Mouse (Mus musculus) MEL (cell line): ENCODE measurements around the gene Sorbs2. TPM values are rescaled to one million over a fixed set of nuclear protein-coding genes. Genes with fewer than 3 reads are reported as not detected.

Experiments used
- DNase-seq: peaks from one replicate; pipeline ENCODE4 v3.0.0; 2011; ENCODE audit warnings: low read depth, low spot score
- H3K27ac ChIP-seq: 2 replicates; pipeline ENCODE4 v1.5.1; 2012; ENCODE audit warnings: low read depth, mild to moderate bottlenecking, control low read depth, low read length, moderate library complexity; ENCODE audit not compliant: control insufficient read depth
- H3K27me3 ChIP-seq, 2 experiments: fragments of 150-350 bp in 1 of 2; sonication (generic) in 1 of 2; 2 replicates each; pipeline ENCODE4 v1.6.1; 2012; ENCODE audit warnings: low read length in 2 of 2, mild to moderate bottlenecking in 2 of 2, improper control_type of control experiment in 1 of 2, moderate library complexity in 1 of 2; ENCODE audit not compliant: insufficient read depth in 2 of 2, control insufficient read depth in 1 of 2
- H3K36me3 ChIP-seq, 2 experiments: 2 replicates each; pipeline ENCODE4 v1.6.1; 2012 to 2014; ENCODE audit warnings: low read length in 2 of 2, improper control_type of control experiment in 1 of 2, inconsistent platforms in 1 of 2, mild to moderate bottlenecking in 1 of 2; ENCODE audit not compliant: insufficient read depth in 2 of 2, control insufficient read depth in 1 of 2
- H3K4me1 ChIP-seq, 2 experiments: fragments of 150-350 bp in 1 of 2; sonication (generic) in 1 of 2; 2 replicates each; pipeline ENCODE4 v1.6.1; 2012; ENCODE audit warnings: low read length in 2 of 2, improper control_type of control experiment in 1 of 2, mild to moderate bottlenecking in 1 of 2; ENCODE audit not compliant: insufficient read depth in 2 of 2, control insufficient read depth in 1 of 2
- H3K4me3 ChIP-seq, 2 experiments: fragments of 150-350 bp in 1 of 2; sonication (generic) in 1 of 2; 2 replicates each; pipeline ENCODE4 v1.5.1; 2012; ENCODE audit warnings: low read depth in 2 of 2, low read length in 2 of 2, mild to moderate bottlenecking in 2 of 2, moderate library complexity in 2 of 2, control low read depth in 1 of 2, improper control_type of control experiment in 1 of 2; ENCODE audit not compliant: control insufficient read depth in 1 of 2, insufficient read depth in 1 of 2
- H3K79me2 ChIP-seq: 2 replicates; pipeline ENCODE4 v1.6.1; 2012; ENCODE audit warnings: mild to moderate bottlenecking, low read length, moderate library complexity; ENCODE audit not compliant: control insufficient read depth, poor library complexity, insufficient read depth
- H3K9ac ChIP-seq: 2 replicates; pipeline ENCODE4 v1.6.1; 2012; ENCODE audit warnings: low read depth, mild to moderate bottlenecking, control low read depth, low read length, moderate library complexity; ENCODE audit not compliant: control insufficient read depth, poor library complexity, severe bottlenecking
- H3K9me3 ChIP-seq: fragments of 150-350 bp; sonication (generic); replicated peaks from 2 replicates; pipeline ENCODE4 v1.6.1; 2012; ENCODE audit warnings: mild to moderate bottlenecking, low read length, improper control_type of control experiment, moderate library complexity; ENCODE audit not compliant: insufficient read depth
- CTCF ChIP-seq, 3 experiments: IDR thresholded peaks in 2 of 3; conservative IDR thresholded peaks in 1 of 3; 2 replicates each; pipeline ENCODE4 v1.5.1; 2011 to 2012; ENCODE audit warnings: low read length in 3 of 3, low read depth in 2 of 3, mild to moderate bottlenecking in 2 of 3, improper control_type of control experiment in 1 of 3, inconsistent platforms in 1 of 3, mixed read lengths in 1 of 3, moderate library complexity in 1 of 3; ENCODE audit not compliant: control insufficient read depth in 1 of 3, insufficient read depth in 1 of 3, poor library complexity in 1 of 3, severe bottlenecking in 1 of 3
- E2F4 ChIP-seq: IDR thresholded peaks from 2 replicates; pipeline ENCODE4 v1.6.1; 2011; ENCODE audit warnings: low read depth, low read length, improper control_type of control experiment, borderline replicate concordance
- ELF1 ChIP-seq: IDR thresholded peaks from 2 replicates; pipeline ENCODE4 v1.6.1; 2014; ENCODE audit warnings: low read depth, mild to moderate bottlenecking, inconsistent platforms, low read length, improper control_type of control experiment, moderate library complexity
- GABPA ChIP-seq: IDR thresholded peaks from 2 replicates; pipeline ENCODE4 v1.6.1; 2012; ENCODE audit warnings: low read depth, mild to moderate bottlenecking, inconsistent platforms, low read length, improper control_type of control experiment, moderate library complexity
- MAFK ChIP-seq: IDR thresholded peaks from 2 replicates; pipeline ENCODE4 v1.6.1; 2011; ENCODE audit warnings: low read depth, mild to moderate bottlenecking, low read length, improper control_type of control experiment, borderline replicate concordance
- MAX ChIP-seq: IDR thresholded peaks from 2 replicates; pipeline ENCODE4 v1.6.1; 2011; ENCODE audit warnings: low read length, improper control_type of control experiment
- MEF2A ChIP-seq: IDR thresholded peaks from 2 replicates; pipeline ENCODE4 v1.6.1; 2014; ENCODE audit warnings: low read depth, mild to moderate bottlenecking, inconsistent platforms, low read length, improper control_type of control experiment; ENCODE audit not compliant: poor library complexity, insufficient replicate concordance, severe bottlenecking; ENCODE audit errors: extremely low read depth
- MXI1 ChIP-seq: IDR thresholded peaks from 2 replicates; pipeline ENCODE4 v1.6.1; 2011; ENCODE audit warnings: mild to moderate bottlenecking, low read depth, low read length, improper control_type of control experiment
- NELFE ChIP-seq: IDR thresholded peaks from 2 replicates; pipeline ENCODE4 v1.6.1; 2011; ENCODE audit warnings: low read depth, low read length, improper control_type of control experiment
- NRF1 ChIP-seq: IDR thresholded peaks from 2 replicates; pipeline ENCODE4 v1.6.1; 2014; ENCODE audit warnings: low read depth, mild to moderate bottlenecking, inconsistent platforms, low read length, improper control_type of control experiment, moderate library complexity; ENCODE audit not compliant: poor library complexity, insufficient read depth, severe bottlenecking
- POLR2AphosphoS2 ChIP-seq: IDR thresholded peaks from 2 replicates; pipeline ENCODE4 v1.6.1; 2011; ENCODE audit warnings: low read length, improper control_type of control experiment
- POLR2AphosphoS5 ChIP-seq: IDR thresholded peaks from 2 replicates; pipeline ENCODE4 v1.6.1; 2012; ENCODE audit warnings: low read depth, borderline replicate concordance, mild to moderate bottlenecking, inconsistent platforms, low read length, moderate library complexity, mixed read lengths
- TCF12 ChIP-seq: IDR thresholded peaks from 2 replicates; pipeline ENCODE4 v1.6.1; 2014; ENCODE audit warnings: low read depth, mild to moderate bottlenecking, inconsistent platforms, low read length, improper control_type of control experiment, moderate library complexity
- UBTF ChIP-seq: IDR thresholded peaks from 2 replicates; pipeline ENCODE4 v1.6.1; 2012; ENCODE audit warnings: low read depth, mild to moderate bottlenecking, inconsistent platforms, low read length, improper control_type of control experiment, moderate library complexity, borderline replicate concordance; ENCODE audit not compliant: insufficient read depth
- USF1 ChIP-seq: IDR thresholded peaks from 2 replicates; pipeline ENCODE4 v1.6.1; 2014; ENCODE audit warnings: low read depth, mild to moderate bottlenecking, inconsistent platforms, low read length, improper control_type of control experiment, moderate library complexity
- ZC3H11A ChIP-seq: IDR thresholded peaks from 2 replicates; pipeline ENCODE4 v1.6.1; 2012; ENCODE audit warnings: low read depth, mild to moderate bottlenecking, inconsistent platforms, low read length, improper control_type of control experiment
- ZKSCAN1 ChIP-seq: IDR thresholded peaks from 2 replicates; pipeline ENCODE4 v1.6.1; 2012; ENCODE audit warnings: low read depth, mild to moderate bottlenecking, inconsistent platforms, low read length, improper control_type of control experiment, moderate library complexity
- ZMIZ1 ChIP-seq: IDR thresholded peaks from 2 replicates; pipeline ENCODE4 v1.6.1; 2012; ENCODE audit warnings: low read depth, mild to moderate bottlenecking, inconsistent platforms, low read length, improper control_type of control experiment, moderate library complexity
- polyA plus RNA-seq, 2 experiments: library from polyadenylated mRNA; stranded (reverse) in 1 of 2; unstranded in 1 of 2; fragments of >175 nt in 1 of 2; fragments of >200 nt in 1 of 2; gene quantifications; 2 replicates each; pipeline versions ENCODE4 v1.2.1 to v1.2.4; 2012; ENCODE audit warnings: low replicate concordance in 2 of 2, low read depth in 1 of 2; ENCODE audit not compliant: insufficient read length in 2 of 2, insufficient read depth in 1 of 2, missing spikeins in 1 of 2
- total RNA-seq: library from RNA; depleted of rRNA; stranded (reverse); fragments of 300-350 nt; gene quantifications from 2 replicates; pipeline ENCODE4 v1.2.3, GENCODE M21; 2012

Gene Sorbs2
- total and polyA plus RNA-seq, 3 experiments: not detected

DNA sequence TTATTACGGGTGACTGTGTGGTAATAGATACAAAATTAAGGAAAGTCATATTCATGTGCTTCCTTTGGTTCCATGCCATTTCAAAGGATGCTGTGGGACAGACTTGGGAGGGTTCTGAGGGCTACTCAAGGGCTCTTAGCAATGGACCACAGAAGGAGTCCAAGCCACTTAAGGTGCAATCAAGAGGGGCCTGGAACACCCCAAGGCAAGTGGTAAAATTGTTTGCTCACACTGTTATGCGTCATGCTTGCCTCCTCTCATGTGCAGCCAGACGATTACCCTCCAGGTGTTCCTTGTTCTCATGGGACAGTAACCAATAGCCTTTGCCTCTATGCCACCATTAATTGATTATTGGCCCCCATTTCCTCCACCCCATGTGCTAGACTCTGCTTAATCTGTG is 216.6 kb downstream of the Sorbs2 start:
- TF ChIP-seq MAX (no peak), MAFK (no peak), GABPA (no peak), CTCF (IDR thresholded peaks at IDR 0.05 in 2 of 3, conservative IDR thresholded peaks at IDR 0.05 in 1 of 3; ENCODE audit: control insufficient read depth in 1 of 3, insufficient read depth in 1 of 3, low read depth in 2 of 3, low read length in 3 of 3, poor library complexity in 1 of 3, severe bottlenecking in 1 of 3) (no peak), ELF1 (no peak), ZC3H11A (no peak), NRF1 (no peak), USF1 (no peak)
- Histone ChIP-seq H3K79me2 (no peaks in the 10 kb centered on the region), H3K9me3 (no peaks in the 10 kb centered on the region), H3K27me3 (no peaks in the 10 kb centered on the region; a peak in 1 of 4 replicates), H3K27ac (no peak overlapping the region), H3K4me3 (no peak overlapping the region), H3K9ac (no peak overlapping the region), H3K4me1 (no peaks in the 10 kb centered on the region), H3K36me3 (no peaks in the 10 kb centered on the region)
- no peak for DNase-seq

- Histone ChIP-seq H3K27me3 (no peaks in the 10 kb centered on the region; a peak in 1 of 4 replicates), H3K27ac (no peak overlapping the region), H3K36me3 (no peaks in the 10 kb centered on the region), H3K9me3 (no peaks in the 10 kb centered on the region), H3K9ac (no peak overlapping the region), H3K4me1 (no peaks in the 10 kb centered on the region), H3K4me3 (no peak overlapping the region), H3K79me2 (no peaks in the 10 kb centered on the region)
- DNase-seq: no peak
- TF ChIP-seq MEF2A: no peak
- TF ChIP-seq ZC3H11A: no peak
- TF ChIP-seq ZKSCAN1: no peak
- no peak for TF ChIP-seq UBTF
- no peak for TF ChIP-seq MAX
- TF ChIP-seq TCF12: no peak
- no peak for TF ChIP-seq ELF1
- TF ChIP-seq MAFK: no peak
- no peak for TF ChIP-seq NRF1
- TF ChIP-seq NELFE: no peak
- TF ChIP-seq E2F4: no peak
- TF ChIP-seq POLR2AphosphoS5: no peak
- TF ChIP-seq POLR2AphosphoS2: no peak
- TF ChIP-seq ZMIZ1: no peak
- TF ChIP-seq MXI1: no peak
These were observed 217.7 kb downstream of the Sorbs2 start for GRCm38 (mm10) chr8:45725321-45725720.
